Mouse (Mus musculus): Measurements from ENCODE around the gene Rasal1. TPM values are rescaled to one million over a fixed set of nuclear protein-coding genes. Genes with fewer than 3 reads are reported as not detected.

The Rasal1 gene
- 14.6 TPM for polyA plus RNA-seq (2017; shearing (Covaris generic))

DNA sequence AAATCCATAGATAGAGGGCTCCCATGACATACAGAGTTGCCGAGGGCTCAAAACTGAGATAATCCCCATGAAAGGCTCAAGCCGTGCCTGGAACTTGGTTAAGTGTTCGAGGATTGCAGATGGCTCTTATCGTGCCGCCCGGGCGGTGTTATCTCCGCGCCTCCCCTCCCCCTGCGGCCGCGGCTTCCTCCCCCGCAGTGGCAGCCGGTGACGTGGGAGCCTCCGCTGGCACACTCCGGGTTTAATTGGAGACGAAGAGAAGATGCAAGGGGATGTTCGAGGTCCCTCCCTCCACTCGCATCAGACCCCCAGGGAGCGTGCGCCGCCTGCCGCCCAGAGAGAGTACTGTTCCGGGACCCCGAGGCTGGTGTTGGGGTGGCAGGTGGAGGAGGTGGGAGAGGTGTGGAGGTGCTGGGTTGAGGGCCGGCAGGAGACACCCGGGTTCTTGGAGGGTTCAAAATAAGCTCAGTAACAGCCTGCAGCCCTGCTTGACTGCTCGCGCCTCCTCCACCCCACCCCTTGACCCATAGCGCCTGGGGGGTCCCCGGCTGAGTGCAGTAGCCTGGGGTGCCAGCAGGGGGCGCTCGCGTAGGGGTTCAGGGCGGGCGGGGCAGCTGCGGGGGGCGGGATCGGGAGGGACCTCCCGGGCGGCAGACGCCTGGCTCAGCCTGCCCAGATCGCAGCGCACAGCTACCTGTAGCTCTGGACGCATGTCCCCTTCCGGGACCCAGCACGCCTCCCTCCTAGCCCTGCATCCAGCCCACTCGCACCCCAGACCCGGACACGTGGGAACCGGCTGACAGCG lies at the start of gene Rasal1:
TSS of gene Rasal1 (plus strand) at position 244 of the 805 bp plus-strand sequence.

DNA sequence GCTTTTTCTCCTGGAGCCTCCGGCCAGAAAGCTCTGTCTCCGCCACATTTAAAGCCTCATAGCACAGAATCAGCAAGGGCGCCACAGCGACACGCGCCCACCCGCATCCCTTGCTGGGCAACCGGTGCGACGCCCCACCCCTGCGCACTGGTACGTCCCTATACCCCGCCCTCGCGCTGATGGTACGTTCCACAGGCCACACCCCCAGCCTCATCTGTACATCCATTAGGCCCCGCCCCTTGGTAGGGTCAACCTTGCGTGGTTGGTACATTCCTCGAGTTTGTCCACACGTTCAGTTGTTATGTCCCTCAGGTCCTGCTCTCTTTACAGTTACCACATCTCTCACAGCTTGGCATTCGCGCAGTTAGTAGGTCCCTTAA lies 36.2 kb upstream of the Rasal1 start, which contains the start of the genes Rita1 and Ddx54:
TSS of gene Rita1 (minus strand) at position 148 of the 380 bp plus-strand sequence.
TSS of gene Ddx54 (plus strand) at position 298 of the 380 bp plus-strand sequence.

DNA sequence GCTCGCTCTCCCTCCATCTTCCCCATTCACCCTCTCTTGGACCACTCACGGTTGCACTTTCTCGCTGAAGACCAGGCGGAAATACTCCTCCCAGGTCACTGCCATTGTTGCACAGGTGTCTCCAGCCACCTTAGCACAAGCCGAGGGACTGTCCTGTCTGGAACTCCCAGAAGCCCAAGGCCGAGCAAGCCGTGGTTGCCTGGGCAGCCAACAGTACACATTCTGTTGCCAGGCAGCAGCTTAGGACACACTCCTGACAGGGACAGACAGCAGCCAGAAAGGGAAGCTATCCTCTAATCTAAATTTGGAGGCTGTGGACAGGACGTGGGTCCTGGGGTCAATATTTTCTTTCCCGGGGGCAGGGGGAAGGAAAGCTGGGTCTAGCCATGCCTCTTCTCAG lies 14.5 kb upstream of the Rasal1 start, which contains the start of gene Cfap73:
TSS of gene Cfap73 (minus strand) at position 105 of the 400 bp plus-strand sequence.

DNA sequence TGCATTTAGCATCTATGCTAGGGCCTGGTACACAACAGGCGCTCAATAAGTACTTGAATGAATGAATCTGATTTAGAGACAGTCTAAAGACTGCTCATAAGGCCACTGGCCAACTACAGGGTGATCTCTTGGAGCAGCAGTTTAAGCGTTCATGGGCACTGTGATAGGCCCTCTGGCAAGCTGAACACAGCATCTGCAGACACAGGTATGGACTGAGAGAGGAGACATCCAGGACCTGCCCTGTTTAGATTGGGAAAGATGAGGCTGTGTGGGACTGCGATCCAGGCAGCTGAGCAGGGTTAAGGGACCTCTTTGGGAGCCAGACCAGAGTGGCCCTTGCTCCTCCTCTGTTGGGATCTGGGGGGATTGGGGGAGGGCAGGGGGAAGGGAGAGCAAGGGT lies 63.2 kb downstream of the Rasal1 start, which contains the start of gene Dtx1:
TSS of gene Dtx1 (minus strand) at position 101 of the 400 bp plus-strand sequence.

Other genes starting within 250 kb of the Rasal1 start
- not detected for gene Lhx5, start 217.1 kb upstream of the Rasal1 start, polyA plus RNA-seq (2017; shearing (Covaris generic))
- gene Sdsl, start 176.0 kb upstream of the Rasal1 start, polyA plus RNA-seq (2017; shearing (Covaris generic)) = 0.24 TPM
- gene Sds, start 172.3 kb upstream of the Rasal1 start, polyA plus RNA-seq (2017; shearing (Covaris generic)) = not detected
- 6.5 TPM for gene Plbd2, start 145.2 kb upstream of the Rasal1 start, polyA plus RNA-seq (2017; shearing (Covaris generic))
- 19.1 TPM for gene Slc8b1, start 137.6 kb upstream of the Rasal1 start, polyA plus RNA-seq (2017; shearing (Covaris generic))
- 29.6 TPM for gene Tpcn1, start 60.1 kb upstream of the Rasal1 start, polyA plus RNA-seq (2017; shearing (Covaris generic))
- gene Iqcd, start 59.8 kb upstream of the Rasal1 start, polyA plus RNA-seq (2017; shearing (Covaris generic)) = 1.2 TPM
- 8.8 TPM for gene Rita1, start 36.2 kb upstream of the Rasal1 start, polyA plus RNA-seq (2017; shearing (Covaris generic))
- 97.1 TPM for gene Ddx54, start 36.1 kb upstream of the Rasal1 start, polyA plus RNA-seq (2017; shearing (Covaris generic))
- not detected for gene Cfap73, start 14.6 kb upstream of the Rasal1 start, polyA plus RNA-seq (2017; shearing (Covaris generic))
- gene Dtx1, start 63.1 kb downstream of the Rasal1 start, polyA plus RNA-seq (2017; shearing (Covaris generic)) = 35.3 TPM
- gene Oas2, start 101.0 kb downstream of the Rasal1 start, polyA plus RNA-seq (2017; shearing (Covaris generic)) = 1.2 TPM
- 14.1 TPM for gene Oas3, start 128.8 kb downstream of the Rasal1 start, polyA plus RNA-seq (2017; shearing (Covaris generic))
- gene Oas1e, start 146.7 kb downstream of the Rasal1 start, polyA plus RNA-seq (2017; shearing (Covaris generic)) = not detected
- 13.0 TPM for gene Oas1c, start 163.7 kb downstream of the Rasal1 start, polyA plus RNA-seq (2017; shearing (Covaris generic))
- not detected for gene Oas1f, start 198.6 kb downstream of the Rasal1 start, polyA plus RNA-seq (2017; shearing (Covaris generic))
- gene Oas1h, start 212.6 kb downstream of the Rasal1 start, polyA plus RNA-seq (2017; shearing (Covaris generic)) = not detected
- gene Oas1g, start 238.8 kb downstream of the Rasal1 start, polyA plus RNA-seq (2017; shearing (Covaris generic)) = 1.1 TPM